Mouse (Mus musculus): ENCODE measurements around the gene Nol12. TPM values are rescaled to one million over a fixed set of nuclear protein-coding genes. Genes with fewer than 3 reads are reported as not detected.

Gene Nol12
- total RNA-seq, 4 experiments from 2014 or later, result 24.0 to 31.2 (median 28.1) TPM

GRCm38 (mm10) chr15:78990970-78991525 lies 56.3 kb downstream of the Nol12 start:
- no peak for DNase-seq (ENCODE audit: low spot score in 2 of 2)

DNA sequence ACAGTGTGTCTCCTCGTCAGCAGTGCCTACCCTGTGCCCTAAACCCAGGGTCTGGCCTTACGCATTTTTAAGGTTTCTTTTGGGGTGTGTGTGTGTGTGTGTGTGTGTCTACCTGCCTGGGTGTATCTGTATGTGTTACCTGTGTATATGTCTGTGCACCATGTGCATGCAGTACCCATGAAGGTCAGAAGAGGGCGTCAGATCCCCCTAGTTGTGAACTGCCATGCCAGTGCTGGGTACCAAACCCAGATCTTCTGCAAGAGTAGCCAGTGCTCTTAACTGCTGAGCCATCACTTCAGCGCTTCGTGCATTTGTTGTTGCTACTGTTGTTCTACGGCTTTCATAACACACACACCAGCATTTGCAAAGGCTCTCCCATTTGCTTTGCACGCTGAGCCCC lies 57.5 kb downstream of the Nol12 start:
- DNase-seq (ENCODE audit: low spot score in 2 of 2), result no peak

DNA sequence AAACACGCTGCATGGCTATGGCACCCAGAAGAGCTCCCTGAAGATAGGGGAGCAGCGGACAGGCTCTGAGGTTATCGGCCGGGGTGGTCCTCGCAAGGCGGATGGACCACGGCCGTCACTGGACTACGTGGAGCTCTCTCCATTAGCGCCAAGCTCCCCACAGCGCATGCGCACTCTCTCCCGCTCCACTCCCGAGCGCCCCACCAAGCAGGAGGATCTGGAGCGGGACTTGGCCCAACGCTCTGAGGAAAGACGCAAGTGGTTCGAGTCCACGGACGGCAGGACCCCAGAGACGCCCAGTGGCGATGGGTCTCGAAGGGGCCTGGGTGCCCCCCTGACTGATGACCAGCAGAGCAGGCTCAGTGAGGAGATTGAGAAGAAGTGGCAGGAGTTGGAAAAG lies 58.2 kb downstream of the Nol12 start:
- no peak for DNase-seq (ENCODE audit: low spot score in 2 of 2)

Small RNA genes within 50 kb of the gene (microRNA-seq; reads per million reads assigned to microRNA genes)
- not detected for gene Mir6955

Other genes starting within 250 kb of the Nol12 start
- gene Elfn2, start 216.2 kb upstream of the Nol12 start, total RNA-seq (2022), result under 1 TPM in 3 of 4 experiments, not detected in 1; 0.05 to 0.11 (median 0.07) TPM
- 1 to 10 TPM; 2.3 to 3.6 (median 2.7) TPM for gene Mfng, start 161.5 kb upstream of the Nol12 start, total RNA-seq (2022)
- 1 to 10 TPM; 3.4 to 6.0 (median 4.4) TPM for gene Card10, start 131.9 kb upstream of the Nol12 start, total RNA-seq (2022)
- 1 to 10 TPM; 4.1 to 7.3 (median 6.2) TPM for gene Cdc42ep1, start 92.3 kb upstream of the Nol12 start, total RNA-seq (2022)
- gene Lgals2, start 79.4 kb upstream of the Nol12 start, total RNA-seq (2022), result not detected
- 10 to 100 TPM; 41.8 to 44.9 (median 43.5) TPM for gene Gga1, start 57.7 kb upstream of the Nol12 start, total RNA-seq (2022)
- not detected for gene Gm49510, start 35.3 kb upstream of the Nol12 start, total RNA-seq (2022)
- 1 to 10 TPM in 2 of 4 experiments, under 1 TPM in 2; 0.80 to 1.7 (median 1.2) TPM for gene Sh3bp1, start 35.2 kb upstream of the Nol12 start, total RNA-seq (2022)
- 1 to 10 TPM; 1.7 to 2.7 (median 2.1) TPM for gene Pdxp, start 21.0 kb upstream of the Nol12 start, total RNA-seq (2022)
- gene Lgals1, start 8.2 kb upstream of the Nol12 start, total RNA-seq (2022), result 100 to 1,000 TPM; 214 to 406 (median 281) TPM
- 10 to 100 TPM; 38.3 to 69.6 (median 41.9) TPM for gene Triobp, start 12.8 kb downstream of the Nol12 start, total RNA-seq (2022)
- gene H1f0, start 93.5 kb downstream of the Nol12 start, total RNA-seq (2022), result 100 to 1,000 TPM in 1 of 4 experiments, 10 to 100 TPM in 3; 84.7 to 103 (median 92.1) TPM
- not detected for gene Galr3, start 107.0 kb downstream of the Nol12 start, total RNA-seq (2022)
- 1 to 10 TPM; 3.1 to 5.8 (median 3.5) TPM for gene Ankrd54, start 128.0 kb downstream of the Nol12 start, total RNA-seq (2022)
- 10 to 100 TPM; 57.8 to 60.8 (median 60.6) TPM for gene Eif3l, start 140.2 kb downstream of the Nol12 start, total RNA-seq (2022)
- gene Micall1, start 174.0 kb downstream of the Nol12 start, total RNA-seq (2022), result 10 to 100 TPM in 3 of 4 experiments, 1 to 10 TPM in 1; 9.8 to 12.6 (median 11.2) TPM
- gene Polr2f, start 206.1 kb downstream of the Nol12 start, total RNA-seq (2022), result 10 to 100 TPM; 57.8 to 75.3 (median 70.3) TPM
- 1 to 10 TPM in 1 of 4 experiments, under 1 TPM in 3; 0.36 to 1.5 (median 0.80) TPM for gene 1700088E04Rik, start 206.3 kb downstream of the Nol12 start, total RNA-seq (2022)
- under 1 TPM; 0.19 to 0.72 (median 0.64) TPM for gene Sox10, start 230.3 kb downstream of the Nol12 start, total RNA-seq (2022)